Mouse (Mus musculus) mature B cell (primary cell): Measurements from ENCODE around the gene Myg1.

Experiments
- in situ Hi-C: fragments of 300-500 bp; cut with MboI; formaldehyde crosslinking; loops from 2 replicates; pipeline ENCODE4 v1.14.3; 2019

Gene Myg1

GRCm38 (mm10) chr15:102383671-102384070, 52.2 kb downstream of the Myg1 start:
- in situ Hi-C loops, result no loop called here

- in situ Hi-C loops, result no loop called here
Observed at GRCm38 (mm10) chr15:102386640-102387039, 55.1 kb downstream of the Myg1 start.
